Mouse (Mus musculus) macrophage (primary cell): Measurements from ENCODE around the gene Ly6g6c. TPM values are rescaled to one million over a fixed set of nuclear protein-coding genes. Genes with fewer than 3 reads are reported as not detected.

Source experiments
- polyA plus RNA-seq: library from polyadenylated mRNA; stranded (reverse); fragments of 250-400 nt; gene quantifications from 3 replicates; pipeline ENCODE4 v1.2.4, GENCODE M21; 2018; ENCODE audit warnings: inconsistent platforms

The Ly6g6c gene
- polyA plus RNA-seq, 1 experiment from 2014 or later = not detected

Other genes with a start within 250 kb of the Ly6g6c start
- gene Stk19, start 228.4 kb upstream of the Ly6g6c start, polyA plus RNA-seq = 23.5 to 36.5 TPM (median 28.1 TPM) in 3 replicates
- 13.6 to 19.8 TPM (median 15.8 TPM) in 3 replicates for gene Dxo, start 228.4 kb upstream of the Ly6g6c start, polyA plus RNA-seq
- gene Skiv2l, start 215.2 kb upstream of the Ly6g6c start, polyA plus RNA-seq = 16.7 to 36.7 TPM (median 23.6 TPM) in 3 replicates
- gene Nelfe, start 215.0 kb upstream of the Ly6g6c start, polyA plus RNA-seq = 46.9 to 59.7 TPM (median 52.1 TPM) in 3 replicates
- gene Cfb, start 202.9 kb upstream of the Ly6g6c start, polyA plus RNA-seq = 2.6 to 6.4 TPM (median 4.7 TPM) in 3 replicates
- gene Zbtb12, start 185.9 kb upstream of the Ly6g6c start, polyA plus RNA-seq = 5.4 to 6.2 TPM (median 5.5 TPM) in 3 replicates
- gene Gm20547, start 183.3 kb upstream of the Ly6g6c start, polyA plus RNA-seq = not detected in 3 replicates
- 0.63 to 0.95 TPM (median 0.86 TPM) in 3 replicates for gene C2, start 167.1 kb upstream of the Ly6g6c start, polyA plus RNA-seq
- gene Ehmt2, start 166.9 kb upstream of the Ly6g6c start, polyA plus RNA-seq = 59.6 to 100 TPM (median 69.3 TPM) in 3 replicates
- gene Slc44a4, start 150.9 kb upstream of the Ly6g6c start, polyA plus RNA-seq = not detected in 3 replicates
- 80.3 to 98.8 TPM (median 81.2 TPM) in 3 replicates for gene Neu1, start 134.1 kb upstream of the Ly6g6c start, polyA plus RNA-seq
- gene Hspa1b, start 106.2 kb upstream of the Ly6g6c start, polyA plus RNA-seq = 0.57 to 1.2 TPM (median 0.69 TPM) in 3 replicates
- not detected in 3 replicates for gene Gm20481, start 95.5 kb upstream of the Ly6g6c start, polyA plus RNA-seq
- gene Hspa1a, start 93.2 kb upstream of the Ly6g6c start, polyA plus RNA-seq = 1.2 to 1.9 TPM (median 1.8 TPM) in 3 replicates
- gene Hspa1l, start 92.7 kb upstream of the Ly6g6c start, polyA plus RNA-seq = 0.47 to 1.7 TPM (median 0.96 TPM) in 3 replicates
- gene Lsm2, start 83.5 kb upstream of the Ly6g6c start, polyA plus RNA-seq = 16.5 to 52.8 TPM (median 51.4 TPM) in 3 replicates
- gene Vars, start 64.4 kb upstream of the Ly6g6c start, polyA plus RNA-seq = 7.7 to 37.5 TPM (median 19.2 TPM) in 3 replicates
- gene Vwa7, start 48.8 kb upstream of the Ly6g6c start, polyA plus RNA-seq = 0.06 to 0.32 TPM (median 0.07 TPM) in 3 replicates
- gene Sapcd1, start 37.4 kb upstream of the Ly6g6c start, polyA plus RNA-seq = not detected in 3 replicates
- gene Msh5, start 18.6 kb upstream of the Ly6g6c start, polyA plus RNA-seq = 0.48 to 0.51 TPM (median 0.50 TPM) in 3 replicates
- 359 to 667 TPM (median 372 TPM) in 3 replicates for gene Clic1, start 15.4 kb upstream of the Ly6g6c start, polyA plus RNA-seq
- 3.3 to 9.6 TPM (median 4.8 TPM) in 3 replicates for gene Ddah2, start 6.4 kb upstream of the Ly6g6c start, polyA plus RNA-seq
- 0.17 TPM in 1 of 3 replicates, not detected in the others for gene Mpig6b, start 796 bp downstream of the Ly6g6c start, polyA plus RNA-seq
- not detected in 3 replicates for gene Ly6g6e, start 11.5 kb downstream of the Ly6g6c start, polyA plus RNA-seq
- 0.43 to 1.7 TPM (median 0.88 TPM) in 3 replicates for gene Ly6g6d, start 12.7 kb downstream of the Ly6g6c start, polyA plus RNA-seq
- gene Ly6g6f, start 20.2 kb downstream of the Ly6g6c start, polyA plus RNA-seq = not detected in 3 replicates
- gene Abhd16a, start 23.9 kb downstream of the Ly6g6c start, polyA plus RNA-seq = 33.9 to 63.2 TPM (median 53.2 TPM) in 3 replicates
- not detected in 3 replicates for gene Ly6g5c, start 42.9 kb downstream of the Ly6g6c start, polyA plus RNA-seq
- 0.36 to 0.46 TPM in 2 of 3 replicates, not detected in the other for gene Ly6g5b, start 50.0 kb downstream of the Ly6g6c start, polyA plus RNA-seq
- 11.4 to 18.0 TPM (median 13.2 TPM) in 3 replicates for gene Gpank1, start 56.1 kb downstream of the Ly6g6c start, polyA plus RNA-seq
- gene Csnk2b, start 56.7 kb downstream of the Ly6g6c start, polyA plus RNA-seq = 129 to 166 TPM (median 149 TPM) in 3 replicates
- gene D17H6S53E, start 61.0 kb downstream of the Ly6g6c start, polyA plus RNA-seq = 11.5 to 23.5 TPM (median 22.0 TPM) in 3 replicates
- not detected in 3 replicates for gene Apom, start 66.7 kb downstream of the Ly6g6c start, polyA plus RNA-seq
- 103 to 118 TPM (median 104 TPM) in 3 replicates for gene Bag6, start 69.8 kb downstream of the Ly6g6c start, polyA plus RNA-seq
- gene Prrc2a, start 99.5 kb downstream of the Ly6g6c start, polyA plus RNA-seq = 91.3 to 139 TPM (median 124 TPM) in 3 replicates
- gene Aif1, start 110.7 kb downstream of the Ly6g6c start, polyA plus RNA-seq = 231 to 253 TPM (median 243 TPM) in 3 replicates
- 322 to 615 TPM (median 449 TPM) in 3 replicates for gene Lst1, start 123.1 kb downstream of the Ly6g6c start, polyA plus RNA-seq
- 0.33 to 0.50 TPM (median 0.48 TPM) in 3 replicates for gene Ltb, start 129.1 kb downstream of the Ly6g6c start, polyA plus RNA-seq
- gene Tnf, start 136.6 kb downstream of the Ly6g6c start, polyA plus RNA-seq = 20.0 to 57.4 TPM (median 38.0 TPM) in 3 replicates
- gene Lta, start 140.0 kb downstream of the Ly6g6c start, polyA plus RNA-seq = not detected in 3 replicates
- not detected in 3 replicates for gene Gm16181, start 155.4 kb downstream of the Ly6g6c start, polyA plus RNA-seq
- gene Atp6v1g2, start 168.3 kb downstream of the Ly6g6c start, polyA plus RNA-seq = 5.0 to 12.5 TPM (median 6.9 TPM) in 3 replicates
- gene Nfkbil1, start 170.4 kb downstream of the Ly6g6c start, polyA plus RNA-seq = 8.3 to 16.7 TPM (median 14.8 TPM) in 3 replicates
- 113 to 158 TPM (median 122 TPM) in 3 replicates for gene Ddx39b, start 176.4 kb downstream of the Ly6g6c start, polyA plus RNA-seq
- gene H2-D1, start 197.3 kb downstream of the Ly6g6c start, polyA plus RNA-seq = 2,972 to 5,352 TPM (median 3,334 TPM) in 3 replicates